Mouse (Mus musculus) adrenal gland, adult (tissue): ENCODE measurements around the gene Map1lc3a.

Source experiments
- DNase-seq, 2 experiments: peaks; one replicate each; pipeline ENCODE4 v3.0.0; 2022 to 2023; ENCODE audit warnings: low spot score in 1 of 2; ENCODE audit not compliant: inconsistent age in 2 of 2

Gene Map1lc3a

DNA sequence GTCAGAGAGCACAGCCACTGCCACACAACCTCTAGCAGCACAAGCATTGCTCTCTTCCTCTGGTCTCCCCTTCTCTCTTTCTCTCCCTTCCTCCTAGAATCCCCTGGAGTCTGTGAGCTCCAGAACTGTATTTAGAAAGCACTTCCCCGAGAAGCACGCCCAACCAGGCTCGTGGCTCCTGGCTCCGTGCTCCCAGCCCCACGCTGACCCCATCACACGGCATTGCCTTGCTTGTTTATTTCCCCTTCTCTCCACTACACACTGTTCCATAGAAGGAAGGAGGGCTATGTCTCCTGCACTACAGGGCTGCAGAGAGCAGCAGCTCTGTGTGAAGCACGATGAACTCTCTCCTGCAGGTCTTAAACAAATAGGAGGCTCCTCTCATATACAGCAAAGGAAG lies 8.6 kb downstream of the Map1lc3a start:
- DNase-seq: no peak

DNA sequence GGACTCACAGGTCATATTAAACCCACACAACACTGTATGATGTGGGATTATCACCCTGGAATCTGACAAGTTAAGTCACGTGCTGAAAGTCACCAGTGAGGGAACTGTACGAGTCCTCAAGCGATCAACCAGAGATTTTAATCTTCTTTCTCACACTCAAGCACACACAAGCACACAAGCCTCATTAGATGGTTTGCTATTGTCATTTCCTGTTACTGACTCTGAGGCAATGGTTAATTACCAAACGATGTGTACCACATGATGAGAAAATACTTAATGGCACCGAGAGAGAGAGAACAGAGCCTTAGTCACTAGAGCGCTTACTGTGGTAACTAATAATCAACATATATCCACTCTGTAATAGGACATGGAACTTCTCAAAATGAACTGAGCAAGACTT lies 9.6 kb downstream of the Map1lc3a start:
- no peak for DNase-seq

DNA sequence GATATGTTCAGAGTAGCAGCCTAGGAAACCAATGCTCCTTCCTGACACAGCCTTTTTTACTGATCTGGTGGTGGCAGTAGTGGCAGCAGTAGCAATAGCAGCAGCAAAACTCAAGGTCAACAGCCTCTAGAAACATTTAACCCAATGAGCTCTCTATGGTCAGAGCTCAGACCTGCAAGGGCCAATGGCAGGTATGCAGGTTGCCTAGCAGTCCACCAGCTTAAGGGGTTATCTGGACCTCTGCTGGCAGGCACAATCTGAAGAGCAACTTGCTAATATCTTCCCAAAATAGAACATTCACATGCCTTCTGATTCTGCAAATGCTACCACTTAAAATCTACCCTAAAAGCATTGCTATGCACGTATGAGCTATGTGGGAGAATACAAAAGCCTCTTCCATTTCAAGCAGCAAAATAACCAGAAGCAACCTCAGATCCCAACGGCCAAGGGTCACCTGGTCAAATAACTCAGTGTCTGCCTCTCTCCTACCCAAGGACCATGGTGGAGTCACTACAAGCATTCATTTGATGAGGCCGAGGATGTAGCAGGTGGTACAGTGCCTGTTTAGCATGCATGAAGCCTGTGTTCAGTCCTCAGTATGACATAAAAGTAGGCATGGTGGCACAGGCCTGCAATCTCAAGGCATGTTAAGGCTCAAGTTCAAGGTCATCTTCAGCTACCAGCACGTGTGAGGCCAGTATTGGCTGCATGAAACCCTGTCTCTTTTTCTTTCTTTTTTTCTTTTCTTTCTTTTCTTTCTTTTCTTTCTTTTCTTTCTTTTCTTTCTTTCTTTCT lies 11.6 kb downstream of the Map1lc3a start:
- DNase-seq: peak in 1 of 2 experiments; percentile 65

DNA sequence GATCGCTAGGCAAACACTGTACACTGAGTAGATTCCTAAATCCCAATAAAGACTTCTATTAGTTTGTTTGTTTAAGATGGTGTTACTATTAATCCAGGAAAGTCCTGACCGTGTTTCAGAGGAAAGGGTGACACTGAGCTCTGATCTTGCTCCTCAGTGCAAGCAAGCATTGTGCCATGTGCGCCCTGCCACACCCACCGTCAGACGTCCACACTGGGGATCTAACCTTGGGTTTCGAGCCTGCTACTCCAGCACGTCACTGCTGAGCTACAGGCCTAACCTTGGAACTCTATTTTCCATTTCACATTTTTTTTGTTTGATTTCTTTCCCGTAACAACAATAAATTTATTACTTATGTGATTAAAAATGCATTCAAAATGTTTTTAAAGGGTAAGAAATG lies 14.0 kb downstream of the Map1lc3a start:
- DNase-seq: peak in 1 of 2 experiments; percentile 72

DNA sequence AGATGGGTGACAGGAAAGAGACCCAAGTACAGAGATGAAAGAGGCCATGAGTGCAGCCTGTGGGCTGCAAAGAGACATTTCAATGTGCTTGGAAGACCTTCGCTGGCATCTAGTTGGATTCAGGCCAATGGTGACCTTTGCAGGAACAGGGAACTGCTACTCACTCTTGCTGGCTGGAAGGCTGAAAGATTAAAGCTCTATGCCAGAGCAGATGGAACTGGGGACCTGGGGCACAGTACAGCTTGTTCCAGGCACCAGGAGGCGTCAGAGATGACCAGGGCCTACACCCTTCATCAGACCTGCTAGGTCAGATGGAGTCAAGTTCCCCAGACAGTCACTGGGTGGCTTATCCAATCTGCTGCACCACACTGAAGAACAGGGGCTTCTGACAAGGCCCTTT lies 17.3 kb downstream of the Map1lc3a start:
- peak; percentile 90 to 94 for DNase-seq

DNA sequence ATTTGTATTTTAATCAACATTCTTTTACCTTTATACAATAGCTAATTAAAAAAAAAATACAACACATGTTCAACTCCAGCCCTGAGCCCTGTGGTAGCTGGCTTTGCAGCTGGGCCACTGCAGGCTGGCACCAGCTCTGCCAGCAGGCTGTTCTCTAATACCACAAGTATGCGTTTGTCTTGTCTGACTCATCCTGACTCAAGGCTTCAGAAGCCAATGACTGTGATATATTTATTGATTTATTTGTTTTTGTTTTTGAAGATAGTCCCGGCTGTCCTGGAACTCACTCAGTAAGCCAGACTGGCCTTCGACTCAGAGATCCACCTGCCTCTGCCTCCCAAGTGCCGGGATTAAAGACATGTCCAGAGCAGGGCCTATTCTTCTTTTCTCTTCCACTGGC lies 17.8 kb downstream of the Map1lc3a start:
- peak; percentile 76 to 87 for DNase-seq

DNA sequence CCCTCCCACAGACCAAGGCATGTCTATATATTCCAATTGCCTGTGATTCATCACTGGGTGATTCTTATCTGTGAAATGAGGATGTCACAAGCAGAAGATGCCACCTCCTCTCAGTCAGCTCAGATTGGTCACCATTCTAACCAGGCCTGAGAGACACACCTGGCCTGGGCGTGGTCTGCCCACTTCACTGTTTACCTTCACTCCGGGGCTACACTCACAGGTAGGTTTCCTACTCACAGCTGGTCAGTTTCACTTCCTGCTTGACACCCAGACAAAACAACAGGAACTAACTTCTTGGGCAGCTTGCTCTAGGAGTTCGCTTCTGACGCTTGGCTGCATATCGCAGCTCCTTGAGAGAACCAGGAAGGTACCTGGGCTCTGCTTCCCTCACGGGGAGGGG lies 19.4 kb downstream of the Map1lc3a start:
- no peak for DNase-seq

DNA sequence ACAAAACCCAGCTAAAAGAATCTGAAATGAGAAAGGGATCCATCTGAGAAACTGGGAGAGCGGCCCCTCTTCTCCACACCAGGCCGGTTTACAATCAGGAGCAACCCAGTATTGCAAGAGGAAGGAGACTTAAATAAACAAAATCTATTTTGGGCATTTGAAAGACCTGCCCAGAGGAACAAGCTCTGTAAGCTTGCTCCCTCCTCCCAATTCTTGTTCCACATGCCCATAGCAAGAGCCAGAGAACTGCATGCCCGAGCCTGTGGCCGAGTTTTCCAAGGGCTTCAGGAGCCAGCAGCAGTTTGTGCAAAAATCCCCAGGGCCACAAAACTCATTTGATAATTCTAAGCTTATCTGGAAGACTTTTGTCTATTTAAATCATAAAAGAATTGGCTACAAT lies 23.5 kb downstream of the Map1lc3a start:
- DNase-seq: peak in 1 of 2 experiments; percentile 57

DNA sequence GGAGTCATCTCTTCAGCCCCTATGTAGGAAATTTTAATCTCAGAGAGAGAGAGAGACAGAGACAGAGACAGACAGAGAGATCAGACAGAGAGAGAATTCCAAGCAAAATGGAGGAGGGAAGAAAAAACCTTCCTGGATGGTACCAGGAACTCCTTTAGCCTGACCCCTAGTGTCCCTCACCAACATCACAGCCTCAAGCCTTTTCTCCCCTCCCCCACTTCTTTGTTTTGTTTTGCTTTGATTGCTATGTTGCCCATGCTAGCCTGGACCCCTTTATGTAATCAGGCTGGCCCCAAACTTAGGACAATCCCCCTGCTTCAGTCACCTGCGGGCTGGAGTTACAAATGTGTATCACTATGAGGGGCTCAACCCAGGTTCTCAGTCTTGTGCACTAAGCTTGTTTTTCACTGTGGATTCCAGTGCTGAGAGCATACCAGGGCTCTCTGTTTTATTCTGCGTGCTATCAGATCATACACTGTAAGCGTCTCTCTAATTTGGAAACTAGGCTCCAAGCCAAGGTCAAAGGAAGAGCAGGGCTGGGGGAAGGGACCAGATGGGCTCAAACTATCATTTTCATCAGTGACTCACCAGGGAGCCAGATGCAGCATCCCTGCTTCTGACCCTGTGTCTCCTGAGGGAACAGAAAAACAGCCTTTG lies 33.0 kb downstream of the Map1lc3a start:
- DNase-seq: peak; percentile 88 to 95

DNA sequence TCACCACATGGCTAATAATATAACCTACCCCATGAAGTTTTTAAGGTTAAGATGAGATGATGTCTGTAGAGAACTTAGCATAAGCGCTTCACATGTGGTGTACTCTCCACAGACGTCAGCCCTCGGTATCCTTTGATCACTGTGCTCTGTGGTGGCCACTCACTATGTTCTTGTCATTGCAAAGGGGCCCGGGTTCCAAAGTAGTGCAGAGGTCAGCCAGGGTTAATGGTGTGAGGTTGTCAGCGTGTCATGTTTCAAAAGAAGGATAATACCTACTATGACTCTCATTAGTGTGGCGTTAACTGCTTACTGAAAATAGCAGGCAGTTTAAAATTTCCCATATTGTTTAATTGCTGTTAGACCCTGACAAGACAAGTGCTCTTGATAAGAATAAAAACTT lies 37.6 kb downstream of the Map1lc3a start:
- no peak for DNase-seq

DNA sequence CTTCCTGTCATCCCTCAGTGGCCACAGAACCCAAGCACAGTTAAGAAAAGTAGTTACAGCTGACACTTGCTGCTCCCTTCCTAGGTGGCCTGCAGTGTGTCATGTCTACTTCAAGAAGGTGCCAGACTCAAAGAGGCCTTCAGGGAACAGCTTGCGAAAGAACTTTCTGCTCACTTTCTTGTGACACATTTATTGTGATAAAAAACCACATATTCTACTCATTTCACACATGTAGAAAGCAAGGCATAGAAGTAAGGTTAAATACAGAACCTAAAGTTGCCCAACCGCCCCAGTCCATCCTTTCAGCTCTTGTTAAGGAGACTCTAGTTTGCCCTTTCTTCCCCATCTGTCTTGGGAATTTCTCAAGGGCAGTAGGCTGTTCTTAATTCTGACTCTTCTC lies 42.5 kb downstream of the Map1lc3a start:
- no peak for DNase-seq

DNA sequence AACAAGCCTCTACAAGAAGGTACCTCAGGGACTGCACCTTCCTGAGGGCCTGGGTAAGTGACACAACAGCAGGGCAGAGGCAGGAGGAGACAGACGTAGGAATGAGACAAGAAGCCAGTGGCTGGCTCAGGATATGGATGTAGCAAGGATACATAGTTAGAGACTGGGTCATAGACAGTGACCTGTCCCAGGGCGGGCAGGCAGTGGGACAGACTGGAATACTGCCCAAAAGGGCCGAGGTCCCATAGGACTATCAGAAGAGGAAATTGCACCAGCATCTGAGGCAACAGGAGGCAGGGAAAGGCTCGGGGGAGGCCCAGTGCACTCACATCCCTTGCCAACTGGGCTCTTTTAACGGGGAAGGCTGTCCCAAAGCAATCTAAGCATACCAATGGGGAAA lies 44.5 kb downstream of the Map1lc3a start:
- DNase-seq: peak; percentile 35 to 85

DNA sequence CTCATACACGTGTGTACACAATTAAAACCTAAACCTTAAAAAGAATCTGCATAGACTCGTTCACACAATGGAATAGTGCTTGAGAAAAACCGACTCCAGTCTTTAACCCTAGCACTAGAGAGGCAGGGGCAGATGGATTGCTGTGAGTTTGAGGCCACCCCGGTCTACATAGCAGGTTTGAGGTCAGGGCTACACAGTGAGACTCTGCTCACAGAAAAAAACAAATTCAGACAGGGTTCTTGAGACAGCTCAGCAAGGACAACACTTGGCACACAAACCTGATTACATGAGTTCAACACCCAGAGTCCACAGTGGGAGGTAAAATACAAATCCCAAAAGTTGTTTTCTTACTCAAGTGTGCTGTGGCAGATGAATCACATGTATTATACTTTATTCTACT lies 49.9 kb downstream of the Map1lc3a start:
- DNase-seq: peak in 1 of 2 experiments; percentile 71
